Mouse (Mus musculus) embryonic fibroblast, embryonic 13.5 days (primary cell): ENCODE data around the gene Xcl1. TPM values are rescaled to one million over a fixed set of nuclear protein-coding genes. Genes with fewer than 3 reads are reported as not detected.

Source experiments
- H3K27ac ChIP-seq: 2 replicates; pipeline ENCODE4 v1.5.1; 2012; ENCODE audit warnings: low read length, control low read depth, inconsistent platforms; ENCODE audit not compliant: insufficient read depth
- H3K4me1 ChIP-seq: 2 replicates; pipeline ENCODE4 v1.6.1; 2011; ENCODE audit warnings: low read length; ENCODE audit not compliant: control insufficient read depth, insufficient read depth
- H3K4me3 ChIP-seq: 2 replicates; pipeline ENCODE4 v1.5.1; 2011; ENCODE audit warnings: mild to moderate bottlenecking, control low read depth, low read length; ENCODE audit not compliant: insufficient read depth
- CTCF ChIP-seq: IDR thresholded peaks from 2 replicates; pipeline ENCODE4 v1.5.1; 2011; ENCODE audit warnings: mild to moderate bottlenecking, control low read depth, low read length, moderate library complexity, borderline replicate concordance; ENCODE audit not compliant: insufficient read depth
- POLR2A ChIP-seq: IDR thresholded peaks from 2 replicates; pipeline ENCODE4 v1.6.1; 2011; ENCODE audit warnings: low read depth, mild to moderate bottlenecking, control low read depth, low read length, moderate library complexity
- polyA plus RNA-seq: library from polyadenylated mRNA; stranded (reverse); fragments of >200 nt; gene quantifications from 2 replicates; pipeline ENCODE4 v1.2.4, GENCODE M21; 2011; ENCODE audit warnings: low read depth; ENCODE audit not compliant: missing spikeins, insufficient read length

Xcl1 gene
- polyA plus RNA-seq, 1 experiment = not detected

GRCm38 (mm10) chr1:164959787-164960385 lies 24.6 kb upstream of the Xcl1 start:
- no peak overlapping the region for H3K4me3 ChIP-seq
- TF ChIP-seq CTCF (no peak), POLR2A (no peak)
- no peaks in the 10 kb centered on the region for H3K4me1 ChIP-seq
- H3K27ac ChIP-seq = no peak overlapping the region

GRCm38 (mm10) chr1:164959160-164959559 lies 23.8 kb upstream of the Xcl1 start:
- TF ChIP-seq CTCF = no peak
- TF ChIP-seq POLR2A = no peak
- Histone ChIP-seq H3K4me3 (no peak overlapping the region), H3K27ac (no peak overlapping the region), H3K4me1 (no peaks in the 10 kb centered on the region)

GRCm38 (mm10) chr1:164957974-164958373 lies 22.6 kb upstream of the Xcl1 start:
- TF ChIP-seq POLR2A (no peak), CTCF (no peak)
- Histone ChIP-seq H3K4me3 (no peak overlapping the region), H3K4me1 (no peaks in the 10 kb centered on the region), H3K27ac (no peak overlapping the region)

GRCm38 (mm10) chr1:164956725-164957399 lies 21.5 kb upstream of the Xcl1 start:
- no peaks in the 10 kb centered on the region for H3K4me1 ChIP-seq
- TF ChIP-seq POLR2A = no peak
- TF ChIP-seq CTCF = no peak
- no peak overlapping the region for H3K4me3 ChIP-seq
- H3K27ac ChIP-seq = no peak overlapping the region

- no peak for TF ChIP-seq POLR2A
- no peak for TF ChIP-seq CTCF
- no peak overlapping the region for H3K4me3 ChIP-seq
- H3K27ac ChIP-seq = no peak overlapping the region
- H3K4me1 ChIP-seq = no peaks in the 10 kb centered on the region
Observed at GRCm38 (mm10) chr1:164955452-164956196, 20.3 kb upstream of the Xcl1 start.

- Histone ChIP-seq H3K4me3 (no peak overlapping the region), H3K4me1 (no peaks in the 10 kb centered on the region), H3K27ac (no peak overlapping the region)
- no peak for TF ChIP-seq CTCF
- no peak for TF ChIP-seq POLR2A
Observed at GRCm38 (mm10) chr1:164953574-164953973, 18.2 kb upstream of the Xcl1 start.

- no peak for TF ChIP-seq CTCF
- no peak for TF ChIP-seq POLR2A
- Histone ChIP-seq H3K4me1 (no peaks in the 10 kb centered on the region), H3K27ac (no peak overlapping the region), H3K4me3 (no peak overlapping the region)
Observed at GRCm38 (mm10) chr1:164936060-164936459, 733 bp upstream of the Xcl1 start.

GRCm38 (mm10) chr1:164933441-164934188 lies 1.7 kb downstream of the Xcl1 start:
- Histone ChIP-seq H3K4me3 (no peak overlapping the region), H3K4me1 (no peaks in the 10 kb centered on the region), H3K27ac (no peak overlapping the region)
- TF ChIP-seq CTCF (no peak), POLR2A (no peak)

- H3K4me3 ChIP-seq = no peak overlapping the region
- no peak for TF ChIP-seq CTCF
- TF ChIP-seq POLR2A = no peak
- no peak overlapping the region for H3K27ac ChIP-seq
- no peaks in the 10 kb centered on the region; the same call in 1 of the 2 replicates for H3K4me1 ChIP-seq
Observed at GRCm38 (mm10) chr1:164931135-164931534, 4.2 kb downstream of the Xcl1 start.

GRCm38 (mm10) chr1:164930006-164930405 lies 5.3 kb downstream of the Xcl1 start:
- H3K27ac ChIP-seq = no peak overlapping the region
- no peak overlapping the region for H3K4me3 ChIP-seq
- TF ChIP-seq CTCF = no peak
- no peak for TF ChIP-seq POLR2A

More at GRCm38 (mm10) chr1:164930006-164930405, 5.3 kb downstream of the Xcl1 start:
- no peaks in the 10 kb centered on the region; the same call in 1 of the 2 replicates for H3K4me1 ChIP-seq
